Mouse (Mus musculus): ENCODE results near the gene Ppp1r13b.

Gene Ppp1r13b

GRCm38 (mm10) chr12:111791474-111792104 lies 116.3 kb downstream of the Ppp1r13b start:
- no peak for DNase-seq

DNA sequence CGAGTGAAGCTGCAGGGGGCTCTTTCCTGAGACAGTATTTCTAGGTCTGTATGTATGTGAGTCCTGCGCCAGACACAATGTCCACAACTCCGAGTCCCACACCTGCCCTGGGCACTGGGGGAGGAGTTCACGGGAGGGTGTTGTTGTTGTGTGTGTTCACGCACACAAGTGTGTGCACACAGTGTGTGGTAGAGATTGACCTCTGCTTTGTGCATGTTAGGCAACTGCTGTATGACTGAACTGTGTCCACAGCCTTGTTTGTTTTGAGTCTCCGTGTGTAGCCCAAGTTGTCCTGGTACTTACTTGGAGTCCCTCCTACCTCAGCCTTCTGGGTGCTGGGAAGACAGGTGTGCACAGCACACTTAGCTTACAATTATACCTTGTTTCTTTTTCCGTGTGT lies 117.3 kb downstream of the Ppp1r13b start:
- DNase-seq = no peak

GRCm38 (mm10) chr12:111790090-111790489 lies 117.8 kb downstream of the Ppp1r13b start:
- DNase-seq = peak; percentile 32 to 61

- DNase-seq = no peak
Measured at GRCm38 (mm10) chr12:111787015-111787414, 120.9 kb downstream of the Ppp1r13b start.

DNA sequence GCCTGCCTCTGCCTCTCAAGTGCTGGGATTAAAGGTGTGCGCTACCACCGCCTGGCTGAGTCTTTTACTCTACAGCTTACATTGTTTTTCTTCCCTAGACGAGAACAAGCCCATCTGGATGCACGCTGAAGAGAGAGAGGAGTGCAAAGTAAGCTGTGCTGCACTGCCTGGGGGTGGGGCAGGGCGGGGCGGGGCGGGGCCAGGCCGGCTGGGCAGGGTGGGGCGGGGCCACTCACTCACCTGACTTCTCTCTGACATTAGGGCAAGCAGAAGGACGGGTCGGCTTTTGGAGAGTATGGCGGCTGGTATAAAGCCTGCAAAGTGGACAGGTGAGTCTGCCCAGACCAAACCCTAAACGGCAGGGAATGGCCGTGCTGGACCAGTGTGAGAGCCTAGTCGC lies 122.7 kb downstream of the Ppp1r13b start:
- no peak for DNase-seq

DNA sequence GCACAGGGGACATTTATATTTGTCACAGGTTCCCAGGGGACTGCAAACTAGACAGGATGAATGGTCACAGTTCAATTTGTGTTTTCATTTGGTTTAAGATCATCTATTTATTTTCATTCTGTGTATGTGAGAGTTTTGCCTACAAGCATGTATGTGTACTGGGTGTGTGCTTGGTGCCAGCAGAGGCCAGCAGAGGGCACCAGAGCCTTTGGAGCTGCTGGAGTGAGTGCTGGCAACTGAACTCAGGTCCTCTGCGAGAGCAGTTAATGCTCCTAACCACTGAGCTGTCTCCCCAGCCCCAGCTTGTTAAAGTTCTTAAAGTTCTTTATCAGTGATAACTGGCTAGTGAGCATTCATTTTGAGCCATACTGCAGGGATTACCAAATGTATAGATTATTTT lies 128.4 kb downstream of the Ppp1r13b start:
- DNase-seq = no peak
